Mouse (Mus musculus) spleen, adult 2 months (tissue): ENCODE measurements around the gene Pitpnm3.

Experiments used
- CTCF ChIP-seq: fragments of 200-500 bp; IDR thresholded peaks from 2 replicates; pipeline ENCODE4 v1.5.1; 2011; ENCODE audit warnings: mild to moderate bottlenecking, inconsistent platforms; ENCODE audit not compliant: insufficient read depth, insufficient read length, insufficient replicate concordance; ENCODE audit errors: extremely low read depth
- POLR2A ChIP-seq: fragments of 200-500 bp; IDR thresholded peaks from 2 replicates; pipeline ENCODE4 v1.6.1; 2011; ENCODE audit warnings: low read depth, low read length, inconsistent platforms

DNA sequence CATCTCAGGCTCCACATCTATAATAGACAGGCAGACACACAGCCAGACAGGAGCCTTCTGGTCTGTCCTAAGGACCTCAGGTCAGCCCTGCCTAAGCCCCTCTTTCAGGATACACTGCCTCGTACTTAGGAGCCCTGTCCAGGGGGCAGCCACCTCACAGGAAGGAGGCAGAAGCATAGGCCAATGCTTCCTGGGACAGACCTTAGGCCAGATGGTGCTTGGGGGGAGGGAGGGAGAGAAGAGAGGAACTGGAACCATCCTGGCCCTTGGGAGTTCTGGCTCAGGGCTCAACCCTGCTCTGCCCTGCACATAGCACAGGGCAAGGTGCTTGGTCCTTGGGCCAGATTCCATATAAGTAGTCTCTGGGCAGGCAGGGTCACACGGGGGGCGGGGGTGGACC lies 9.8 kb downstream of the Pitpnm3 start:
- TF ChIP-seq CTCF (no peak), POLR2A (no peak)
